Mouse (Mus musculus) bone marrow macrophage, adult 2 months (primary cell): ENCODE results near the gene Card9. TPM values are rescaled to one million over a fixed set of nuclear protein-coding genes. Genes with fewer than 3 reads are reported as not detected.

ENCODE experiments used
- H3K27ac ChIP-seq: 2 replicates; pipeline ENCODE4 v1.5.1; 2012; ENCODE audit warnings: low read depth, low read length; ENCODE audit not compliant: insufficient read depth
- H3K4me1 ChIP-seq: 2 replicates; pipeline ENCODE4 v1.6.1; 2012; ENCODE audit warnings: low read length; ENCODE audit not compliant: control insufficient read depth, insufficient read depth
- H3K4me3 ChIP-seq: 2 replicates; pipeline ENCODE4 v1.5.1; 2012; ENCODE audit warnings: mild to moderate bottlenecking, low read length, moderate library complexity; ENCODE audit not compliant: insufficient read depth
- CTCF ChIP-seq: IDR thresholded peaks from 2 replicates; pipeline ENCODE4 v1.5.1; 2012; ENCODE audit warnings: low read depth, mild to moderate bottlenecking, low read length, moderate library complexity
- POLR2A ChIP-seq: IDR thresholded peaks from 2 replicates; pipeline ENCODE4 v1.6.1; 2012; ENCODE audit warnings: mild to moderate bottlenecking, low read depth, low read length, borderline replicate concordance
- polyA plus RNA-seq: library from polyadenylated mRNA; stranded (reverse); fragments of >200 nt; gene quantifications from 2 replicates; pipeline ENCODE4 v1.2.4, GENCODE M21; 2012; ENCODE audit not compliant: missing spikeins, insufficient read depth, insufficient read length

Card9 gene
- polyA plus RNA-seq, 1 experiment = 76.8 TPM

DNA sequence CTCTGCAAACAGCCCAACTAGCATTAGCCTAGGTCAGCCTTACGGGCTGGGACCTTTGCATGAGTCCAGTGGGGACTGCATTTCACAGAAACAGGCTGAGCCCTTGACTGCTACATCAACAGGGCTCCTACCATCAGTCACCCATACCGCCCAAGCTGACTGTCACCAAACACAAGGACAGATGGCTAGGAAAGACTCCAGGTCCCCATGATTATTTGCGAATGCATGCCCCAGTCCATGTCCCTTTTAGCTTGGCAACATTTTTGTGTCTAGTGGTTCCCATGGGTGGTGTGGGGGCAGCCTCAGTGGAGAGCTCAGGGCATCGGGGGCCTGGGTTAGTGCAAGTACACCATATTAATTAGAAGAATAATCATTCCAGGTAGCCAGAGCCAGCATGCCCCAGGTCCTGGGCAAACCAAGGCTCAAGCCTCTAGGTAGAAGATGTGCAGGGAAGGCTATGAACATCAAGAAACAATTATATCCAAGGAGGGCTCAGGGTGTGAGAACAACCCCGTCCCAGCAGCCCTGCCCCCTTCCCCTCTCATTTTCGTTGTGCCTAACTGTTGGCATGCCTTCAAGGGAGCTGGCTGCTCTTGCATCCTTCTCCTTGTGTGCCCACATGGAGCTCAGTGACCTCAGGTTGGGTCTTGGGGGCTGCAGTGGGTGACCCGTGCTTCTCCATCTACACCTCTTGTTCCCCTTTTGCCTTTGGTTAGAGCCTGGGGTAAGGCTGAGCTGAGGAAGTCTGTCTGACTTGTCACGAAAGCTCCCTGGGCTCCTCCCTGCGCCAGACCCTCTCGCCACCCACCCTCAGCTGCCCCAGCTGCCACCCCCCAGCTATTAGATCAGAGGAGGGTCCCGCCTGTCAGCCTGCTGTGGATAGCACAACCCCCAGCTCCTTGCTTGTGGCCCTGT, 7.4 kb downstream of the Card9 start:
- Histone ChIP-seq H3K4me1 (peaks cover 26% of the 10 kb centered on the region), H3K4me3 (no peak overlapping the region), H3K27ac (no peak overlapping the region)
- no peak for TF ChIP-seq POLR2A
- no peak for TF ChIP-seq CTCF

DNA sequence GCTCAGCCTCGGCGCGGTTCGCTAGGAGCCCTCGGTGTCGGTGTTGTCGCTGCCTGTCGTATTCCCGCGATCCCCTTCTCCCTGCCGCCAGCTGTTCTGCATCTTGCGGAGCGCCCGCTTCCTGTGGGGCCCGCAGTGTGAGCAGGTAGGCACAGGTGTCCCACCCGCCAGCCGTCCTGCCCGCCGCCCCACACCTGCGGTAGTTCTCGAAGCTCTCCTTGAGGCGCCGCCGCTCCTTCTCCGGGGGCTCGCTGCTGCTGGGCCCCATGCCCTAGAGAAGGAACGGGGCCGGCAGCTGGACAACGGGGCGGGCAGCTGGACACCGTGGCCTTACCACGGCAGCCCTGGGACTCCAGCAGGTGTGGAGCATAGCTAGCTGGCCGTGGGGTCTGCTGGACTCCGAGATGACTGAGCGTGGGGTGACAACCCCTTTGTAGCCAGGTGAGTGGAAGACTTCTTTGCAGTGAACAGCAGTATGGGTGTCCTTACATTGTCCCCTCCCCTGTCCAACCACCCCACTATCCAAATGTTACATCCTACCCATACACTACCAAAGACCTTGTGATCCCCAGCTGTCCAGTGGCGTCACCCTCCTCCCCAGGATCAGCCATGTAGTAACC, 8.3 kb downstream of the Card9 start:
- TF ChIP-seq CTCF = no peak
- no peak for TF ChIP-seq POLR2A
- peaks cover 28% of the 10 kb centered on the region for H3K4me1 ChIP-seq
- no peak overlapping the region for H3K27ac ChIP-seq

DNA sequence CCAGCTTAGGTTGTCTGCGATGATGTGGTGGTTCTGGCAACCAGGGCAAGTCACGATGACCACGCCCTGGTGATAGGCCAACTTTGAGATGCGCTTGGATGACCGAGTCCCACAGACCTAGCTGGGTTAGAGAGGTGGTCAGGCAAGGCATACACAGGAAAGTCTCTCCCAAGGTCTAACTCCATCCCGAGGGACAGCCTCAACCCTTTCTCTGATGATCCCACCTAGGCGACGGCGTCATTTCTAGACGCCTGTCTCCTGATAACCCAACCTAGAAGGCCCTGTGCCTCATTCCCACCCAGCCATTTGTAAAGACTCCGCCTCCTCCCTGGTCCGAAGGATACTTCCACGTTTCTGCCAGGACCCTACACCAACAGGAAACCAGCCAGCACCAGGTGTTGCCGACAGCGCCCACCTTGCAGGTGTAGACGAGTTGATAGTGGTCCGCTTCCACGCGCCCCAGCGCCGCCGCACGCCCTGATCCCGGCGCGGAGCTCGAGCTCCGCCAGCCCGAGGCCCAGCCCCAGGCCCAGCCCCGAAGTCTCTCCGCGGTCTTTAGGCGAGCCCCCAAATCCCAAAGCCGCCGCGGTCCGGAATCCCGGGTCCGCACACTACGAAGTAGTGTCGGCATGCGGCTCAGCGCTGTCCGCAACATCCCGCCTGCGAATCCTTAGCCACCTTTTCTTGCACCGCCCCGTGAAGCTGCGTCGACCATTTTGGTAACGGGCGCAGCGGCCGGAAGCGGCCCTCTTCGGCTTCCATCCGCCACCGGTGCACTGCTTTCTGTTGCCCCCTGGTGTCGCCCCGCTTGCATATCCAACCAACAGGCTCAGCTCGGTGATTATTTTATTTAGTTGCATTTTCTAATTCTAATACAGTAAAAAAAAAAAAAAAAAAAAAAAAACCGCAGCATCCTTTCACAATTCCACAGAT, 9.1 kb downstream of the Card9 start, which contains the start of gene Dnlz:
TSS of gene Dnlz (minus strand) at position 753 of the 933 bp plus-strand sequence.
- 0 out of 2 replicates have a peak, but pooled peaks have one; percentile 4 for TF ChIP-seq POLR2A
- peak; percentile 37 for TF ChIP-seq CTCF
- Histone ChIP-seq H3K4me3 (peak within 1 kb of the TSS; percentile 85), H3K27ac (peak within 1 kb of the TSS; percentile 54), H3K4me1 (peaks cover 21% of the 10 kb centered on the region)

More for the DNA sequence above, 8.3 kb downstream of the Card9 start:
- H3K4me3 ChIP-seq = peak overlapping the region; percentile 85

DNA sequence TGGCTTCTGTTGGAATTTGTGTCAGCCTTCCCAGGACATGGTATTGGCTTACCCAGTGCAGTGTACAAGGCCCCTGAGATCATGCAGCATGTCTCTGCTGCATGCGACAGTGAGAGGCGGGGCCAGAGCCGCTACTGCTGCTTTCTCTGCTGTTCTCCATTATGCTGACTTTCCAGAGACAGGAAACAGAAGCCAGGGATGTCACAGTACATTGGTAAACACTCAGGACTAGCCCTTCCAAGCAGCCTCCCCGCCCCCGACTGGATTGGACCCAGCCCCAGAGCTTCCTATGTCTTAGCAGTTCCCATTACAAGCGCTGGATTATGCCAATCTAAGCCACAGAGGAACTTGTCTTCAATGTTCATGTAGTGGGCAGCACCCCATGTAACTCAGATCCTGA, 12.5 kb downstream of the Card9 start:
- Histone ChIP-seq H3K4me3 (no peak overlapping the region), H3K4me1 (peaks cover 19% of the 10 kb centered on the region), H3K27ac (no peak overlapping the region)
- TF ChIP-seq POLR2A (no peak), CTCF (no peak)

DNA sequence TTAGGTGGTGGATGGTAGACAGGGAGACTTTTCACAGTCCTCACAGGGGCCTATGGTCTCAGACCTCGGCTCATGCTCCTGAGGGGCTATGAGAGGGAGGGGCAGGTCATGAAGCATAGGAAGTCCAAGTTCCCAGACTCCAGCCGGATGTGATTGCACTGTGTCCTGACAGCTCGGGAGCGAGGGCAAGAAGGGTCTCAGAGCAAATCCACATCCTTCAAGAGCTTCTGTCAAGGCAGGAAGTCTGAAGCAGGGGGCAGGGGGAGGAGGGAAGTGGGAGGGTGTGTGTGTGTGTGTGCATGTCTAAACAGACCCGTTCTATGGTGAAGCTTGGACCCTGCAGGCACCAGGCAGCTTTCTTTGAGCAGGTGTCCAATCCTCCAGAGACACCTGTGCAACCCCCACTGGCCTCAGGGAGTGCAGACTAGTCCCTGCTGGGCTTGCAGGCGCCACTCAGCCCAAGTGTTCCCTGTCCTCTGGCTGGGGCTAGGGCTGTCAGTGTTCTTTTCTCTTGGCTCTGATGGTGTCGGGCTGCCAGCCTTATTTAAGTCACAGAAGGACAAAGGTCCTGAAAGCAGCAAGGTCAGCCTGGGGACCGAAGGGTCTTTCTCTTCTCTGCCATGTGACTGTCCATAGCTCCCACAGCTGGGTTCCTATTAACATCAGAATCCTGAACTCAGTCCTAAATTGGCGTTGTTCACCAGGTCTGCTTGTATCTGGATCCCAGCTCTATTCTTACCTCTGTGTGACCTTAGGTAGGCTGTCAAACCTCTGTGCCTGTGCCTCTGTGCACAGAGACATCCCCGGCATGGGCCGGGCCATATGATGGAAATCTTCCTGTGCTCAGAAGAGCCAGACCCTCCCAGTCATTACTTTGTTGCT, 17.9 kb downstream of the Card9 start:
- Histone ChIP-seq H3K4me1 (no peaks in the 10 kb centered on the region), H3K4me3 (no peak overlapping the region), H3K27ac (no peak overlapping the region)
- no peak for TF ChIP-seq CTCF
- no peak for TF ChIP-seq POLR2A

DNA sequence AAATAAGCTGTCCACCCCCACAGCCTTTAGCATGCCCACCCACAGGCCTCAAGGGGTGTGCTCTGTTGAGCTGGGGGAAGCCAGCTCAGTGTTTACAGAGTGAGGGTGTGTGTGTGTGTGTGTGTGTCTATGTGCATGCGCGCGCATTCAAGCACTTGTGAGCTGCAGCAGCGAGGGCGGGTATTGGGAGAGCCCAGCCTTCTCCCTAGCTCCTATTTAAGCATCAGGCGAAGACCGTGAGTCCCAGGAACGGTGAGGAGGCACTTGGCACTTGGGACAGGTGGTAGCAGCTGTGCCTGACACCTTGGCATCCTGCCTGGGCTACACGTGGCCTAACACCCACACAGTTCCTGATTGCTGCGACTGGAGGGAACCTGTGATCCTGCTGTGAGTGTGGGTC, 18.7 kb downstream of the Card9 start:
- TF ChIP-seq CTCF (no peak), POLR2A (no peak)
- H3K4me3 ChIP-seq = no peak overlapping the region
- H3K27ac ChIP-seq = no peak overlapping the region
- no peaks in the 10 kb centered on the region for H3K4me1 ChIP-seq

DNA sequence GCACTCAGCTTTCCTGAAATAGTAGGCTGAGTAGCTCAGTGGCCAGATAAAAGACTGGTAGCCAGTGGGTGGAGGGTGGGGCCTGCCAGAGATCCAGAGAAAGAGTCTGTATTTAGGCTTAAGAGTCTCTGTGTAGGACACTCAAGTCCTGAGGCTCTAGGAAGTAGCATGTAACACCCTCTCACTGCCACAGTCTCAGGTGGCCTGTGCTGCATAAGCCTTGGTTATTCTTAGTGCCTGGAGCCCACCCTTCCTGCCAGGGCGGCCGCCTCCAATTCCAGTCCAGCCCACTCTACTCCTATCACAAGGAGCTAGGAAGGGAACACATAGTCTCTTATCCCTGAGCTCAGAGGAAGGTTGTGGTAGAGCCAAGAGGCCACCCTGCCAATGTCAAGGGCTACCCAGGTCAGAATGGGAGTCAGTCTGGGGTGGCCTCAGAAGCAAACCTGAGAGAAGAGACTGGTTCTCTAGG, 19.2 kb downstream of the Card9 start:
- Histone ChIP-seq H3K4me3 (no peak overlapping the region), H3K4me1 (no peaks in the 10 kb centered on the region), H3K27ac (no peak overlapping the region)
- TF ChIP-seq CTCF (no peak), POLR2A (no peak)

DNA sequence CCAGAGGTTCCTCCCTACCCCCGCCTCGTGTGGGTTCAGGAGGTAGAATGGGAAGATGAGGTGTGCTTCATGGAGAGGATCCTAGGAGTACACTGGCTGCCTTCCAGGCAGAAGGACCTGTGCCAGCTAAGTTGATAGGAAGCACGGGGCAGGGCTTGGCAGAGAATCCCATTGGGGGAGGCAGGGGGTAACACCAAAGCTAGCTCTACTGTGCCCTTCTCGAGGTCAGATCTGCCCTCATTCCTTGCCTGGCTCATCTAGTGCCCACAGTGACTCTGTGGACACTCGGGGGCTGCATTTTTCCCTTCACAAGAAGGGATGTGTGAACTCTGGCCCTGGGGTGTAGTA, 21.5 kb downstream of the Card9 start:
- Histone ChIP-seq H3K4me1 (no peaks in the 10 kb centered on the region), H3K27ac (no peak overlapping the region), H3K4me3 (no peak overlapping the region)
- TF ChIP-seq POLR2A = no peak
- TF ChIP-seq CTCF = no peak
